Mouse (Mus musculus): ENCODE measurements around the gene Prr9. TPM values are rescaled to one million over a fixed set of nuclear protein-coding genes. Genes with fewer than 3 reads are reported as not detected.

Gene Prr9
- polyA plus RNA-seq, 1 experiment = 0.40 TPM

DNA sequence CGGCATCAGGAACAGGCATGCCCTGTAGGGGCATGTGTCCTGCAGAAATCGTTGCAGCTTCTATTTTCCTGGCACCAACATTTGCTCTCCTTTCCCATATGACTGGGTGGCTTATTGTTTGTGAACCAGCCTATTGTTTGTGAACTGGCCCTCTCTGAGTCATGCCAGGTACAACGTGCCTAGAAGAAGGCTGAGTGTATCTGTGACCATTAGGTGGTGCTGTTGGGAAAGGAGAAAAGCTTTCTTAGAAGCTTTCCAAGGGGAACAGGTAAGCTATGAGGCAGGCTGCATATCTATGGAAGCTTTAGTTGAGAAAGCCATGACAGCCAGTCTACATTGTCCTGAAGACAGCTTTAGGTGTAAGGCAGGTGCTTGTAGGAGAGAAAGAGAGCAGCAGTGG is 5.8 kb downstream of the Prr9 start:
- no peaks in the 10 kb centered on the region for H3K79me2 ChIP-seq (ENCODE audit: control insufficient read depth, insufficient read depth)
- no peaks in the 10 kb centered on the region for H3K36me3 ChIP-seq (ENCODE audit: control insufficient read depth, insufficient read depth)
- H3K4me3 ChIP-seq = no peak overlapping the region
- no peak overlapping the region for H3K4me2 ChIP-seq (ENCODE audit: low read depth)
- TF ChIP-seq MAX (IDR thresholded peaks at IDR 0.05; ENCODE audit: low read depth) (no peak), POLR2AphosphoS2 (IDR thresholded peaks at IDR 0.05; ENCODE audit: insufficient read length, low read depth) (no peak)
- H3K27me3 ChIP-seq (ENCODE audit: control insufficient read depth, insufficient read depth, insufficient read length) = no peaks in the 10 kb centered on the region
- no peak overlapping the region for H3ac ChIP-seq (ENCODE audit: control insufficient read depth, insufficient read length)

DNA sequence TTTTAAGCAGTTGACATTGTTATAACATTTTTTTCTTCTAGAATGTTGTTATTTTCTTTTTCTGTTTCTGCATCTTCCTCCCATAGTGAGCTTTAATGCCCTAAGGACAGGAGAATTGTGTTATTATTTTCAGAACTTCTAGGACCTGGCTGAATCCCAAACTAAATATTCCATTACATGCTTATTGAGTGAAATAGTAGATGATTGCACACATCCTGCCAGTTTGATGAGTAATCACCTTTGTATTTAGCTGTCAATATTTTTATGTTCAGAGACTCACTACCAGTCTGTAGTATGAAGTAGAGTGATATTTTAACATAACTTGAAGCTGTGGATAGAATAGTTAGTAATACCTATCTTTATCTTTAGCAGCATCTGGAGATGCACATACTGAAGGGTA is 12.2 kb downstream of the Prr9 start:
- Histone ChIP-seq H3K4me2 (ENCODE audit: low read depth) (peak overlapping the region; percentile 42), H3K27me3 (ENCODE audit: control insufficient read depth, insufficient read depth, insufficient read length) (no peaks in the 10 kb centered on the region), H3K4me3 (no peak overlapping the region), H3ac (ENCODE audit: control insufficient read depth, insufficient read length) (no peak overlapping the region), H3K79me2 (ENCODE audit: control insufficient read depth, insufficient read depth) (no peaks in the 10 kb centered on the region), H3K36me3 (ENCODE audit: control insufficient read depth, insufficient read depth) (no peaks in the 10 kb centered on the region)
- TF ChIP-seq MAX (IDR thresholded peaks at IDR 0.05; ENCODE audit: low read depth) = no peak

DNA sequence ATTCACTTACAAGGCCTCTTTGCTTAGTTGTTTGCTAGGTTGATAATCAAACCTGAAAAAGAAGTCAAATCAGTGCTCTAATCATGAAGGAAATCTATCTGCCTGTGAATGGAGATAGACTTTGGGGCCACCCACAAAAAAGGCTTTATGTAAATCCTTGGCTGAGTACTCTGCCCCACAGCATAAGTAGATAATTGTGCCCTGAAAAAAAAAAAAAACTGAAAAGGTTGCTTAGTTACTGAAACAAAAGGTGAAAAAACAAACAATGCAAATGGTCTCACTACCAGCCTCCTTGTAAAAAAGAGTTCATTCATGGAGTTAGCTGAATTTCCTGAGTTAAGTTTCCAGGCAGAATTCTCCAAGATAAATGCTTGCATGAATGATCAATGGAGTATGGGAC is 13.0 kb downstream of the Prr9 start:
- Histone ChIP-seq H3K27me3 (ENCODE audit: control insufficient read depth, insufficient read depth, insufficient read length) (no peaks in the 10 kb centered on the region), H3K36me3 (ENCODE audit: control insufficient read depth, insufficient read depth) (no peaks in the 10 kb centered on the region), H3ac (ENCODE audit: control insufficient read depth, insufficient read length) (no peak overlapping the region), H3K4me2 (ENCODE audit: low read depth) (no peak overlapping the region), H3K79me2 (ENCODE audit: control insufficient read depth, insufficient read depth) (no peaks in the 10 kb centered on the region), H3K4me3 (no peak overlapping the region)
- no peak for TF ChIP-seq POLR2A (IDR thresholded peaks at IDR 0.05; ENCODE audit: insufficient read length, low read depth)
- TF ChIP-seq MYOG (IDR thresholded peaks at IDR 0.05; ENCODE audit: control insufficient read depth in 1 of 3, insufficient read depth in 1 of 3, insufficient read length in 2 of 3, low read depth in 2 of 3) = no peak
- TF ChIP-seq SRF (IDR thresholded peaks at IDR 0.05; ENCODE audit: control insufficient read depth, insufficient read length, low read depth) = no peak
- TF ChIP-seq MYOD1 (IDR thresholded peaks at IDR 0.05; ENCODE audit: control insufficient read depth in 1 of 3, insufficient read length in 2 of 3, low read depth in 2 of 3) = no peak
- TF ChIP-seq REST (IDR thresholded peaks at IDR 0.05; ENCODE audit: insufficient read depth, insufficient read length) = no peak
- no peak for TF ChIP-seq TCF3 (IDR thresholded peaks at IDR 0.05; ENCODE audit: insufficient read length, low read depth)
- no peak for TF ChIP-seq E2F4 (IDR thresholded peaks at IDR 0.05; ENCODE audit: insufficient read depth)
- no peak for TF ChIP-seq POLR2AphosphoS2 (IDR thresholded peaks at IDR 0.05; ENCODE audit: insufficient read length, low read depth)
- no peak for TF ChIP-seq TCF12 (IDR thresholded peaks at IDR 0.05; ENCODE audit: insufficient read depth, poor library complexity, severe bottlenecking)
- no peak for TF ChIP-seq CEBPB (IDR thresholded peaks at IDR 0.05; ENCODE audit: insufficient read depth, poor library complexity, severe bottlenecking)
- TF ChIP-seq MAX (IDR thresholded peaks at IDR 0.05; ENCODE audit: low read depth) = no peak
- TF ChIP-seq USF1 (IDR thresholded peaks at IDR 0.05; ENCODE audit: low read depth) = no peak

DNA sequence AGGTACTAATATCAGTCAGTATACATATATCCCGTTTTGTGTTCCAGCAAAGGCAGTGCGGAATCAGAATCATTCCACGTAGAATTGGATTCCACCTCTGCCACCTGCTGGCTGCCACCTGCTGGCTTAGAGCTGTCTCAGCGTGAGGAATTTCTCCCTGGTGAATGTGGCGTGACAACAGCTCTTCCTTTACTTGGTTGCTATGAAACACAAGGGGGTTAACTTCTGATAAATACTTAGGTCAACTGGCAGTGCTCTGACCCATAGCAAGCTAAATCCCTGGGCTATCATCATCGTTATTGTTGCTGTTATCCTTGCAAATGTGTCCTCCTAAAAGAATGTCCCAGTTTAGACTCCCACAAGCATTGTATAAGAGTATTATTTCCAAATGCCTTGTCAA is 17.2 kb downstream of the Prr9 start:
- no peak overlapping the region for H3K4me3 ChIP-seq
- H3K36me3 ChIP-seq (ENCODE audit: control insufficient read depth, insufficient read depth) = no peaks in the 10 kb centered on the region
- TF ChIP-seq POLR2A (IDR thresholded peaks at IDR 0.05; ENCODE audit: insufficient read length, low read depth) = no peak
- TF ChIP-seq CEBPB (IDR thresholded peaks at IDR 0.05; ENCODE audit: insufficient read depth, poor library complexity, severe bottlenecking) = no peak
- no peak for TF ChIP-seq TCF3 (IDR thresholded peaks at IDR 0.05; ENCODE audit: insufficient read length, low read depth)
- TF ChIP-seq TCF12 (IDR thresholded peaks at IDR 0.05; ENCODE audit: insufficient read depth, poor library complexity, severe bottlenecking) = no peak
- no peak for TF ChIP-seq E2F4 (IDR thresholded peaks at IDR 0.05; ENCODE audit: insufficient read depth)
- no peak for TF ChIP-seq POLR2AphosphoS2 (IDR thresholded peaks at IDR 0.05; ENCODE audit: insufficient read length, low read depth)
- no peak for TF ChIP-seq REST (IDR thresholded peaks at IDR 0.05; ENCODE audit: insufficient read depth, insufficient read length)
- TF ChIP-seq MYOD1 (IDR thresholded peaks at IDR 0.05; ENCODE audit: control insufficient read depth in 1 of 3, insufficient read length in 2 of 3, low read depth in 2 of 3) = no peak
- TF ChIP-seq MYOG (IDR thresholded peaks at IDR 0.05; ENCODE audit: control insufficient read depth in 1 of 3, insufficient read depth in 1 of 3, insufficient read length in 2 of 3, low read depth in 2 of 3) = no peak
- no peak for TF ChIP-seq USF1 (IDR thresholded peaks at IDR 0.05; ENCODE audit: low read depth)
- no peak for TF ChIP-seq SRF (IDR thresholded peaks at IDR 0.05; ENCODE audit: control insufficient read depth, insufficient read length, low read depth)
- TF ChIP-seq MAX (IDR thresholded peaks at IDR 0.05; ENCODE audit: low read depth) = no peak
- H3ac ChIP-seq (ENCODE audit: control insufficient read depth, insufficient read length) = no peak overlapping the region
- H3K4me2 ChIP-seq (ENCODE audit: low read depth) = no peak overlapping the region
- no peaks in the 10 kb centered on the region for H3K27me3 ChIP-seq (ENCODE audit: control insufficient read depth, insufficient read depth, insufficient read length)
- H3K79me2 ChIP-seq (ENCODE audit: control insufficient read depth, insufficient read depth) = no peaks in the 10 kb centered on the region

DNA sequence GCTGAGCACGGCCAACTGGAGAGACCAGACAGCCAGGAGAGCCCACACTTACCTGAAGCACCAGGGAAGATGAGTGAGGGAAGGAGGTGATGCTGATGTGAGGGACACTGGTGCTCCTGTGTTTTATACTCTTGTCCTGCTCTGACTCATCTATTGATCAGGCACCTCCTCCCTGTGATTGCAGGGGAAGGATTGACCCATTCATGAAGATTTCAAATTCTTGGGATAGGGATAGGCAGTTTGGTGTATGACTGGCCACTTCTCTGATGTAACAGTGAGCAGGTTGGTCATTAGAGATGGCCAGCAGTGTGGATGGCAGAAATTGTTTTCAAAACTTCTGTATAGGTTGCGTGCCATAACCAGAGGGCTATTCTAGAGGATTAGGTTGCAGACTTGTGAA is 40.7 kb downstream of the Prr9 start, which contains the start of gene Lor:
Gene Lor, minus strand, starts transcription at position 101 of the 400 bp plus-strand sequence.
- Histone ChIP-seq H3K27me3 (ENCODE audit: control insufficient read depth, insufficient read depth, insufficient read length) (peaks cover 17% of the 10 kb centered on the region), H3K4me2 (ENCODE audit: low read depth) (no peak within 1 kb of the TSS)

More for the DNA sequence above, 40.7 kb downstream of the Prr9 start, which contains the start of gene Lor:
- Histone ChIP-seq H3K4me3 (no peak within 1 kb of the TSS), H3K36me3 (ENCODE audit: control insufficient read depth, insufficient read depth) (no peaks in the 10 kb centered on the region), H3ac (ENCODE audit: control insufficient read depth, insufficient read length) (no peak within 1 kb of the TSS), H3K79me2 (ENCODE audit: control insufficient read depth, insufficient read depth) (no peaks in the 10 kb centered on the region)
- TF ChIP-seq E2F4 (IDR thresholded peaks at IDR 0.05; ENCODE audit: insufficient read depth) = no peak
- TF ChIP-seq REST (IDR thresholded peaks at IDR 0.05; ENCODE audit: insufficient read depth, insufficient read length) = no peak
- no peak for TF ChIP-seq POLR2AphosphoS2 (IDR thresholded peaks at IDR 0.05; ENCODE audit: insufficient read length, low read depth)
- no peak for TF ChIP-seq POLR2A (IDR thresholded peaks at IDR 0.05; ENCODE audit: insufficient read length, low read depth)
- TF ChIP-seq MYOD1 (IDR thresholded peaks at IDR 0.05; ENCODE audit: control insufficient read depth in 1 of 3, insufficient read length in 2 of 3, low read depth in 2 of 3) = no peak
- no peak for TF ChIP-seq MYOG (IDR thresholded peaks at IDR 0.05; ENCODE audit: control insufficient read depth in 1 of 3, insufficient read depth in 1 of 3, insufficient read length in 2 of 3, low read depth in 2 of 3)
- no peak for TF ChIP-seq TCF12 (IDR thresholded peaks at IDR 0.05; ENCODE audit: insufficient read depth, poor library complexity, severe bottlenecking)
- TF ChIP-seq MAX (IDR thresholded peaks at IDR 0.05; ENCODE audit: low read depth) = no peak
- TF ChIP-seq SRF (IDR thresholded peaks at IDR 0.05; ENCODE audit: control insufficient read depth, insufficient read length, low read depth) = no peak
- no peak for TF ChIP-seq USF1 (IDR thresholded peaks at IDR 0.05; ENCODE audit: low read depth)
- no peak for TF ChIP-seq TCF3 (IDR thresholded peaks at IDR 0.05; ENCODE audit: insufficient read length, low read depth)
- TF ChIP-seq CEBPB (IDR thresholded peaks at IDR 0.05; ENCODE audit: insufficient read depth, poor library complexity, severe bottlenecking) = no peak
